Mouse (Mus musculus) kidney, postnatal 0 days (tissue): ENCODE results near the gene Polr2a. TPM values are rescaled to one million over a fixed set of nuclear protein-coding genes. Genes with fewer than 3 reads are reported as not detected.
"Not testable (repeated sequence)": the region's sequence is repeated elsewhere in the genome, so short reads cannot be mapped to it uniquely, and the experiment has no call there.

ENCODE experiments used
- ATAC-seq: fragments of 200-750 bp; cut with Nextera tagmentation; replicated peaks from 2 replicates; pipeline ENCODE4 v1.8.0; 2017; ENCODE audit warnings: low read depth, moderate number of reproducible peaks, moderate TSS enrichment, moderate library complexity; ENCODE audit not compliant: low FRiP score
- DNase-seq: peaks from one replicate; pipeline ENCODE4 v3.0.0-alpha.2; 2016; ENCODE audit warnings: low spot score
- H3K27ac ChIP-seq: fragments of 300-500 bp; sonication (generic); 2 replicates; pipeline ENCODE4 v1.5.1; 2014; ENCODE audit warnings: mild to moderate bottlenecking
- H3K27me3 ChIP-seq: fragments of 300-500 bp; sonication (generic); 2 replicates; pipeline ENCODE4 v1.6.1; 2014; ENCODE audit warnings: low read length, mixed read lengths; ENCODE audit not compliant: insufficient read depth
- H3K36me3 ChIP-seq: fragments of 300-500 bp; sonication (generic); 2 replicates; pipeline ENCODE4 v1.6.1; 2014; ENCODE audit warnings: low read length, mixed read lengths; ENCODE audit not compliant: insufficient read depth
- H3K4me1 ChIP-seq: fragments of 300-500 bp; sonication (generic); replicated peaks from 2 replicates; pipeline ENCODE4 v1.6.1; 2014; ENCODE audit warnings: antibody characterized with exemption, low read length, mixed read lengths; ENCODE audit not compliant: insufficient read depth
- H3K4me2 ChIP-seq: fragments of 300-500 bp; sonication (generic); 2 replicates; pipeline ENCODE4 v1.6.1; 2014; ENCODE audit warnings: mild to moderate bottlenecking, low read length, moderate library complexity, mixed read lengths
- H3K4me3 ChIP-seq: fragments of 300-500 bp; sonication (generic); replicated peaks from 2 replicates; pipeline ENCODE4 v1.5.1; 2014; ENCODE audit warnings: low read depth, low read length
- H3K9ac ChIP-seq: fragments of 300-500 bp; sonication (generic); 2 replicates; pipeline ENCODE4 v1.6.1; 2014; ENCODE audit warnings: low read depth, low read length
- H3K9me3 ChIP-seq: fragments of 300-500 bp; sonication (generic); replicated peaks from 2 replicates; pipeline ENCODE4 v1.6.1; 2016; ENCODE audit warnings: low read length, inconsistent platforms, mixed read lengths
- CTCF ChIP-seq: IDR thresholded peaks from 2 replicates; pipeline ENCODE4 v1.5.1; 2016; ENCODE audit warnings: antibody characterized with exemption, low read depth, mild to moderate bottlenecking, moderate library complexity
- WGBS: fragments of 180-500 bp; shearing (Covaris S2); extraction: QIAGEN DNeasy Blood & Tissue Kit; methylation state at CpG from one replicate; pipeline ENCODE4 v1.1.7; 2014; 5-methylcytosine and 5-hydroxymethylcytosine counted together
- polyA plus RNA-seq: library from polyadenylated mRNA; unstranded; fragments of >200 nt; fragmentation: Nextera tagmentation; extraction: Ambion mirVana; gene quantifications from 2 replicates; pipeline ENCODE4 v1.2.1, GENCODE M21; 2015

Polr2a gene
- polyA plus RNA-seq, 1 experiment from 2014 or later = 21.0 TPM

GRCm38 (mm10) chr11:69706775-69707479, 51.5 kb downstream of the Polr2a start:
- ATAC-seq = no peak
- WGBS = 55% methylated on average over 6 of the region's 6 CpGs
- no peak for TF ChIP-seq CTCF
- Histone ChIP-seq H3K36me3 (no peaks in the 10 kb centered on the region), H3K4me3 (no peak overlapping the region), H3K9ac (no peak overlapping the region), H3K4me1 (no peaks in the 10 kb centered on the region), H3K27me3 (no peaks in the 10 kb centered on the region), H3K9me3 (no peaks in the 10 kb centered on the region), H3K27ac (no peak overlapping the region), H3K4me2 (no peak overlapping the region)
- DNase-seq = no peak

GRCm38 (mm10) chr11:69704613-69705010, 53.8 kb downstream of the Polr2a start:
- TF ChIP-seq CTCF = no peak
- no peak overlapping the region for H3K4me3 ChIP-seq
- DNase-seq (no peak), ATAC-seq (no peak)
- H3K36me3 ChIP-seq = no peaks in the 10 kb centered on the region
- H3K27me3 ChIP-seq = no peaks in the 10 kb centered on the region
- no peaks in the 10 kb centered on the region for H3K9me3 ChIP-seq
- no peak overlapping the region for H3K27ac ChIP-seq
- H3K9ac ChIP-seq = no peak overlapping the region
- H3K4me2 ChIP-seq = no peak overlapping the region
- 32% methylated on average over 2 of the region's 2 CpGs for WGBS
- no peaks in the 10 kb centered on the region for H3K4me1 ChIP-seq

- no peak for TF ChIP-seq CTCF
- H3K36me3 ChIP-seq = no peaks in the 10 kb centered on the region
- ATAC-seq (no peak), DNase-seq (no peak)
- 64% methylated on average over 8 of the region's 8 CpGs for WGBS
- H3K27me3 ChIP-seq = no peaks in the 10 kb centered on the region
- H3K4me1 ChIP-seq = no peaks in the 10 kb centered on the region
- no peak overlapping the region for H3K4me2 ChIP-seq
- H3K9ac ChIP-seq = no peak overlapping the region
- no peaks in the 10 kb centered on the region for H3K9me3 ChIP-seq
- no peak overlapping the region for H3K27ac ChIP-seq
- H3K4me3 ChIP-seq = no peak overlapping the region
Measured at GRCm38 (mm10) chr11:69703814-69704612, 54.4 kb downstream of the Polr2a start.

GRCm38 (mm10) chr11:69703381-69703780, 55.1 kb downstream of the Polr2a start:
- 65% methylated on average over 2 of the region's 3 CpGs for WGBS

GRCm38 (mm10) chr11:69702886-69703285, 55.6 kb downstream of the Polr2a start:
- H3K27ac ChIP-seq, H3K27me3 ChIP-seq: not testable (repeated sequence)

More at GRCm38 (mm10) chr11:69703381-69703780, 55.1 kb downstream of the Polr2a start:
- H3K9me3 ChIP-seq, ATAC-seq, H3K4me1 ChIP-seq, DNase-seq, H3K4me3 ChIP-seq, H3K27me3 ChIP-seq, H3K36me3 ChIP-seq, H3K9ac ChIP-seq, H3K4me2 ChIP-seq, H3K27ac ChIP-seq: not testable (repeated sequence)

GRCm38 (mm10) chr11:69699595-69699994, 58.8 kb downstream of the Polr2a start:
- Histone ChIP-seq H3K27ac (no peak overlapping the region), H3K4me1 (peaks cover 8% of the 10 kb centered on the region), H3K9ac (no peak overlapping the region), H3K27me3 (no peaks in the 10 kb centered on the region), H3K9me3 (no peaks in the 10 kb centered on the region), H3K36me3 (no peaks in the 10 kb centered on the region), H3K4me2 (no peak overlapping the region), H3K4me3 (no peak overlapping the region)
- WGBS = 47% methylated on average over 1 of the region's 1 CpGs
- DNase-seq (no peak), ATAC-seq (no peak)
- TF ChIP-seq CTCF = no peak

More at GRCm38 (mm10) chr11:69702886-69703285, 55.6 kb downstream of the Polr2a start:
- not testable (repeated sequence) for H3K9ac ChIP-seq, H3K4me3 ChIP-seq, H3K4me2 ChIP-seq, H3K9me3 ChIP-seq, H3K4me1 ChIP-seq, H3K36me3 ChIP-seq, DNase-seq, ATAC-seq
- 94% methylated on average over 9 of the region's 10 CpGs for whole genome bisulfite sequencing
